Mouse (Mus musculus): ENCODE data around the gene Nos1ap.

Gene Nos1ap

GRCm38 (mm10) chr1:170589219-170590040, at the start of gene Nos1ap:
Gene Nos1ap, minus strand, starts transcription at chr1:170589861.
- DNase-seq (ENCODE audit: low spot score in 2 of 2) = peak; percentile 78 to 90

GRCm38 (mm10) chr1:170638941-170639340, 49.3 kb upstream of the Nos1ap start:
- DNase-seq (ENCODE audit: low spot score in 2 of 2) = peak in 1 of 2 experiments; percentile 38

- peak in 1 of 2 experiments; percentile 55 for DNase-seq (ENCODE audit: low spot score in 2 of 2)
Observed at GRCm38 (mm10) chr1:170632856-170633255, 43.2 kb upstream of the Nos1ap start.

GRCm38 (mm10) chr1:170632385-170632784, 42.7 kb upstream of the Nos1ap start:
- peak; percentile 74 to 84 for DNase-seq (ENCODE audit: low spot score in 2 of 2)

- peak in 1 of 2 experiments; percentile 28 for DNase-seq (ENCODE audit: low spot score in 2 of 2)
Observed at GRCm38 (mm10) chr1:170631571-170631970, 41.9 kb upstream of the Nos1ap start.

- DNase-seq (ENCODE audit: low spot score in 2 of 2) = peak in 1 of 2 experiments; percentile 64
Observed at GRCm38 (mm10) chr1:170630489-170630888, 40.8 kb upstream of the Nos1ap start.

GRCm38 (mm10) chr1:170623432-170623831, 33.8 kb upstream of the Nos1ap start:
- no peak for DNase-seq (ENCODE audit: low spot score in 2 of 2)

- peak in 1 of 2 experiments; percentile 54 for DNase-seq (ENCODE audit: low spot score in 2 of 2)
Observed at GRCm38 (mm10) chr1:170622934-170623333, 33.3 kb upstream of the Nos1ap start.

GRCm38 (mm10) chr1:170619686-170620374, 30.2 kb upstream of the Nos1ap start:
- peak in 1 of 2 experiments; percentile 11 for DNase-seq (ENCODE audit: low spot score in 2 of 2)

- peak; percentile 62 to 78 for DNase-seq (ENCODE audit: low spot score in 2 of 2)
Observed at GRCm38 (mm10) chr1:170612968-170613872, 23.6 kb upstream of the Nos1ap start.

- peak in 1 of 2 experiments; percentile 57 for DNase-seq (ENCODE audit: low spot score in 2 of 2)
Observed at GRCm38 (mm10) chr1:170611631-170612030, 22.0 kb upstream of the Nos1ap start.

- no peak for DNase-seq (ENCODE audit: low spot score in 2 of 2)
Observed at GRCm38 (mm10) chr1:170610695-170611094, 21.0 kb upstream of the Nos1ap start.

- peak; percentile 69 to 74 for DNase-seq (ENCODE audit: low spot score in 2 of 2)
Observed at GRCm38 (mm10) chr1:170610289-170610688, 20.6 kb upstream of the Nos1ap start.

GRCm38 (mm10) chr1:170609872-170610271, 20.2 kb upstream of the Nos1ap start:
- peak in 1 of 2 experiments; percentile 72 for DNase-seq (ENCODE audit: low spot score in 2 of 2)

- peak in 1 of 2 experiments; percentile 27 for DNase-seq (ENCODE audit: low spot score in 2 of 2)
Observed at GRCm38 (mm10) chr1:170608461-170609071, 18.9 kb upstream of the Nos1ap start.

GRCm38 (mm10) chr1:170607231-170607917, 17.7 kb upstream of the Nos1ap start:
- peak in 1 of 2 experiments; percentile 49 for DNase-seq (ENCODE audit: low spot score in 2 of 2)

GRCm38 (mm10) chr1:170605228-170606001, 15.8 kb upstream of the Nos1ap start:
- DNase-seq (ENCODE audit: low spot score in 2 of 2) = peak in 1 of 2 experiments; percentile 51

GRCm38 (mm10) chr1:170594575-170594974, 4.9 kb upstream of the Nos1ap start:
- DNase-seq (ENCODE audit: low spot score in 2 of 2) = no peak

GRCm38 (mm10) chr1:170590531-170590930, 870 bp upstream of the Nos1ap start:
- no peak for DNase-seq (ENCODE audit: low spot score in 2 of 2)

GRCm38 (mm10) chr1:170590041-170590360, 340 bp upstream of the Nos1ap start:
- DNase-seq (ENCODE audit: low spot score in 2 of 2) = no peak
